Mouse (Mus musculus): Measurements from ENCODE around the gene Phb2. TPM values are rescaled to one million over a fixed set of nuclear protein-coding genes. Genes with fewer than 3 reads are reported as not detected.
A peak's percentile ranks its signal among the peaks of the same experiment; 100 is the strongest.

The Phb2 gene
- polyA plus RNA-seq (2015; fragmentation: Nextera tagmentation; extraction: Ambion mirVana), result 205 and 312 TPM in 2 replicates

DNA sequence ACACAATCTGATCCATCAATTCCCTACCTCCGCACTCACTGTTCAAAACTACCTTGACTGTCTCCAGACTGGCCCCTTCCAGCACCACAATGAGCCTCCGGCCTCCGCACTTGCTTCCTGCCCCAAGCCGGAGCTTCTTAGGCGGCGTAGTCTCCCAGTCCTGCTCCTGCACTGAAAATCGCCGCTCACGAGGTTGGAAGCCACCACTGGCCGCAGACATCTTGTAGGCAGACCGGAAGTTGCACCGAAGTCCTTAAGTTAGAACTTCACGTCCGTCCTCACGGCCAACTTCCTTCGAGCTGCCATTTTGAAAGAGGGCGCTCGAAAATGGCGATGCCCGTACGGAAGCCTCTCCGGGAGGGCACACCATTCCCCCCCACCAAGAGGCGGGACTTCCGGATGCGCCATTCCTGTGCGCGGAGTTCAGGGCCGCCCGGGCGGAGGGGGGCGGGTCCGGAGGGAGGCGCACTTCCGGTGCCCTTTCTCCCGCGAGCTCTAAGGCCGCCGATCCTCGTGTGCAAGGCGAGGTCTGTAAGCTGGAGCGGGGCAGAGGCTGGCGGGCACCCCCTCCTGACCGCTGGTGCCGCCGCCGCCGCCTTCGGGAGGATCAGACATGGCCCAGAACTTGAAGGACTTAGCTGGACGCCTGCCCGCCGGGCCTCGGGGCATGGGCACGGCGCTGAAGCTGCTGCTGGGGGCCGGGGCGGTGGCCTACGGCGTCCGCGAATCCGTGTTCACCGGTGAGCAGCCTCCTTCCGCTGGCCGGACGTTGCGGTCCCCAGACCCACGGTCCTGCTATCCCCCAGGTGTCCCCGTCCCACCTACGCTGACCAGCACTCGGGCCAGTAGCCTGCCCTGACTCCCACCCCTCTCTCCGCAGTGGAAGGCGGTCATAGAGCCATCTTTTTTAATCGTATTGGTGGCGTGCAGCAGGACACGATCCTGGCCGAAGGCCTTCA lies at the start of gene Phb2, which contains the start of gene Emg1:
Gene Phb2, plus strand, starts transcription at position 513 of the 959 bp plus-strand sequence.
Gene Emg1, minus strand, starts transcription at position 355 of the 959 bp plus-strand sequence.

GRCm38 (mm10) chr6:124662477-124663423 lies 49.4 kb upstream of the Phb2 start, which contains the start of gene Lpcat3:
TSS of gene Lpcat3 (plus strand) at chr6:124663027.

DNA sequence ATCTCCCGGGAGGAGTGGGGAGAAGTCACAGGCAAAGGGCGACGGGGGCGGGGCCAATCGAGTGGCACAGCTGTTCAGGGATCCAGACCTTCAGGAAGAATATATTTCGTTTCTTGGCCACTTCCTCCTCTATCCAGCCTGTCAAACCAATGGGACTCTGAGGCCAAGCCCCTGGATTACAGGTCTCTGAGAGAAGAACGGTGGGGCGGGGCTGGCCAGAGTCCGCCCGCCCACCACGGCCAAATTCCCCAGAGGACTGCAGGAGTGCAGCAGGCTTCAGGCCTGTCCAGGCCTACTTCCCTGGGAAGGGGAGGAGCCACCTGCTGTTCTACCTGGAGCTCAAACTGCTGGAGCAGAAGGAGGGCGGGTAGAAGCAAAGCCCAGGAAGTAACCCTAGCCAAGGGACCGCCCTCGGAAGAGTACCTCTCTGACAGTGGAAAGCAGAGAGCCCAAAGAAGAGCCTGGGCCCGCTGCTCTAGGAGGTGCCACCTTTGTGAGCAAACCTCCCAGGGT lies 26.4 kb downstream of the Phb2 start, which contains the start of gene Ptpn6:
Gene Ptpn6, minus strand, starts transcription at position 204 of the 513 bp plus-strand sequence.

GRCm38 (mm10) chr6:124740888-124741761 lies 29.0 kb downstream of the Phb2 start, which contains the start of gene Grcc10:
TSS of gene Grcc10 (minus strand) at chr6:124741374.

DNA sequence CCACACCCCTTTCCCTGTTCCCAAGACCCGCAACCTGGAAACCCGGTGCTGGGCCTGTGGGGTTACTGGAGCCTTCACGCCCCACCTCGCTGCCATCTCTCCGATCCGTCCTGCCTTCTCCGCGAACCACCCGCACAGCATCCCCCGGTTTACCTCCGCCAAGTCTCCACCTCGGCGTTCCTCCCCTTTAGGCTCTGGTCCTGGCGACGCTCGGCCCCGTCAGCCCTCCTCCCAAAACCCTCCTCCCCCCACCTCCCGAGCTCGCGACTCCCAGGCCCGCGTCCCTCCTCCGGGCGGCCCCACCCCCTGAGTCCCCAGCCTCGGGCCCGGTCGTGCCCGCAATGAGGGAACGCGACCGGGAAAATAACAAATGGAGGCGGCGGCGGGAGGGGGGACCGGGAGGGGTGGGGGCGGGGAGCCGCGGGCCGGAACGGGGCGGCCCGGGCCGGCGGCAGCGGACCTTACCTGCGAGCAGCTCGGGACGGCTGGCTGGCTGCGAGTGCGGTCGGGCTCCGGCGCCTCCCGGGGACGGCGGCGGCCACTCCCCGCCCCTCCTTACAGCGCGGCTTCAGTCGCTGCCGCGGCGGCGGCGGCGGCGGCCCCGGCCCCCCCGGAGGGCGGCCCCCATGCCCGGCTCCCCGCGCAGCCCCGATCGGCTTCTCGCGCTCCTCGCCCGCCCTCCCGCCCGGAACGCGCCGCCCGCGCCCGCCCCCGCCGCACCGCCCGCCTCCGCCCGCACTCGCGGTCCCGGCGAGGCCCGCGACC lies 43.9 kb downstream of the Phb2 start, which contains the start of the genes Gm45234 and Atn1:
Gene Gm45234, minus strand, starts transcription at position 191 of the 765 bp plus-strand sequence.
Gene Atn1, minus strand, starts transcription at position 694 of the 765 bp plus-strand sequence.

Small RNA genes within 50 kb of the gene (microRNA-seq; reads per million reads assigned to microRNA genes)
- gene Mir141 (ENCODE audit: borderline replicate concordance, insufficient number of aligned reads) (15.4 reads per million, percentile 21 among the genes with 10 or more reads in this experiment), gene Mir200c (ENCODE audit: borderline replicate concordance, insufficient number of aligned reads) (160 reads per million, percentile 51 among the genes with 10 or more reads in this experiment)

Other genes starting within 250 kb of the Phb2 start
- gene Clstn3, start 247.5 kb upstream of the Phb2 start, polyA plus RNA-seq (2015; fragmentation: Nextera tagmentation; extraction: Ambion mirVana), result 9.3 and 9.4 TPM in 2 replicates
- 5.4 and 8.9 TPM in 2 replicates for gene C1rl, start 219.2 kb upstream of the Phb2 start, polyA plus RNA-seq (2015; fragmentation: Nextera tagmentation; extraction: Ambion mirVana)
- gene C1ra, start 199.9 kb upstream of the Phb2 start, polyA plus RNA-seq (2015; fragmentation: Nextera tagmentation; extraction: Ambion mirVana), result 42.4 and 49.2 TPM in 2 replicates
- gene C1s1, start 170.0 kb upstream of the Phb2 start, polyA plus RNA-seq (2015; fragmentation: Nextera tagmentation; extraction: Ambion mirVana), result 40.1 and 67.8 TPM in 2 replicates
- 0.29 TPM in 1 of 2 replicates, not detected in the other for gene C1rb, start 142.0 kb upstream of the Phb2 start, polyA plus RNA-seq (2015; fragmentation: Nextera tagmentation; extraction: Ambion mirVana)
- gene C1s2, start 76.3 kb upstream of the Phb2 start, polyA plus RNA-seq (2015; fragmentation: Nextera tagmentation; extraction: Ambion mirVana), result 0.23 and 0.28 TPM in 2 replicates
- gene Lpcat3, start 49.3 kb upstream of the Phb2 start, polyA plus RNA-seq (2015; fragmentation: Nextera tagmentation; extraction: Ambion mirVana), result 48.4 and 101 TPM in 2 replicates
- gene Emg1, start 158 bp upstream of the Phb2 start, polyA plus RNA-seq (2015; fragmentation: Nextera tagmentation; extraction: Ambion mirVana), result 141 and 154 TPM in 2 replicates
- 8.6 and 10.9 TPM in 2 replicates for gene Ptpn6, start 26.4 kb downstream of the Phb2 start, polyA plus RNA-seq (2015; fragmentation: Nextera tagmentation; extraction: Ambion mirVana)
- gene Grcc10, start 29.0 kb downstream of the Phb2 start, polyA plus RNA-seq (2015; fragmentation: Nextera tagmentation; extraction: Ambion mirVana), result 664 and 838 TPM in 2 replicates
- gene Gm45234, start 43.7 kb downstream of the Phb2 start, polyA plus RNA-seq (2015; fragmentation: Nextera tagmentation; extraction: Ambion mirVana), result not detected in 2 replicates
- 13.0 and 14.7 TPM in 2 replicates for gene Atn1, start 44.2 kb downstream of the Phb2 start, polyA plus RNA-seq (2015; fragmentation: Nextera tagmentation; extraction: Ambion mirVana)
- gene Eno2, start 57.3 kb downstream of the Phb2 start, polyA plus RNA-seq (2015; fragmentation: Nextera tagmentation; extraction: Ambion mirVana), result 11.3 and 20.0 TPM in 2 replicates
- 0.75 and 1.4 TPM in 2 replicates for gene Lrrc23, start 67.4 kb downstream of the Phb2 start, polyA plus RNA-seq (2015; fragmentation: Nextera tagmentation; extraction: Ambion mirVana)
- 28.3 and 31.1 TPM in 2 replicates for gene Spsb2, start 96.3 kb downstream of the Phb2 start, polyA plus RNA-seq (2015; fragmentation: Nextera tagmentation; extraction: Ambion mirVana)
- 417 and 594 TPM in 2 replicates for gene Tpi1, start 102.0 kb downstream of the Phb2 start, polyA plus RNA-seq (2015; fragmentation: Nextera tagmentation; extraction: Ambion mirVana)
- 72.2 and 94.2 TPM in 2 replicates for gene Usp5, start 117.1 kb downstream of the Phb2 start, polyA plus RNA-seq (2015; fragmentation: Nextera tagmentation; extraction: Ambion mirVana)
- 52.6 and 58.3 TPM in 2 replicates for gene Cdca3, start 117.2 kb downstream of the Phb2 start, polyA plus RNA-seq (2015; fragmentation: Nextera tagmentation; extraction: Ambion mirVana)
- gene Gnb3, start 127.9 kb downstream of the Phb2 start, polyA plus RNA-seq (2015; fragmentation: Nextera tagmentation; extraction: Ambion mirVana), result 15.3 and 18.6 TPM in 2 replicates
- gene P3h3, start 145.4 kb downstream of the Phb2 start, polyA plus RNA-seq (2015; fragmentation: Nextera tagmentation; extraction: Ambion mirVana), result 17.3 and 18.8 TPM in 2 replicates
- 2.1 and 3.7 TPM in 2 replicates for gene Gpr162, start 151.6 kb downstream of the Phb2 start, polyA plus RNA-seq (2015; fragmentation: Nextera tagmentation; extraction: Ambion mirVana)
- gene Cd4, start 175.9 kb downstream of the Phb2 start, polyA plus RNA-seq (2015; fragmentation: Nextera tagmentation; extraction: Ambion mirVana), result 0.20 and 0.44 TPM in 2 replicates
- 2.4 and 4.2 TPM in 2 replicates for gene Lag3, start 199.4 kb downstream of the Phb2 start, polyA plus RNA-seq (2015; fragmentation: Nextera tagmentation; extraction: Ambion mirVana)
- 365 and 389 TPM in 2 replicates for gene Ptms, start 207.8 kb downstream of the Phb2 start, polyA plus RNA-seq (2015; fragmentation: Nextera tagmentation; extraction: Ambion mirVana)
- 266 and 322 TPM in 2 replicates for gene Mlf2, start 219.1 kb downstream of the Phb2 start, polyA plus RNA-seq (2015; fragmentation: Nextera tagmentation; extraction: Ambion mirVana)